Mouse (Mus musculus): ENCODE measurements around the gene Elovl5.

The Elovl5 gene

DNA sequence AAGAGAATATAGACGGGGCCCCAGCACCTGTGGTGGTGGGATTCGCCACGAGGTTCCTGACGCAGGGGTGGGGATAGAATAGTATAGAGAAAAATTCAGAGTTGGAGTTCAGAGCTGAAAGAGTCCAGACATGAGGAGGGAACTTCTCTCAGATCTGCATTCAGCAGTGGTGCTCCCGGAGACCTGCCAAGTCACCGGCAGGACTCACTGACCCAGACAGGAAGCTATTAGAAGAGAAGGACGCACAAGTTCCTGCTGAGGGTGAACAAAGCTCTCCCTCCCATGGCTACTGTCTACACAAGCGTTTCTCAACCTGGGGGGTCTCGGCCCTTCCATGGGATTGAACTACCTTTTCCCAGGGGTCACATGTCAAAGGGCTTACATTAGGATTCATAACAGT lies 78.1 kb downstream of the Elovl5 start:
- no peak for DNase-seq (ENCODE audit: inconsistent ontology term)

DNA sequence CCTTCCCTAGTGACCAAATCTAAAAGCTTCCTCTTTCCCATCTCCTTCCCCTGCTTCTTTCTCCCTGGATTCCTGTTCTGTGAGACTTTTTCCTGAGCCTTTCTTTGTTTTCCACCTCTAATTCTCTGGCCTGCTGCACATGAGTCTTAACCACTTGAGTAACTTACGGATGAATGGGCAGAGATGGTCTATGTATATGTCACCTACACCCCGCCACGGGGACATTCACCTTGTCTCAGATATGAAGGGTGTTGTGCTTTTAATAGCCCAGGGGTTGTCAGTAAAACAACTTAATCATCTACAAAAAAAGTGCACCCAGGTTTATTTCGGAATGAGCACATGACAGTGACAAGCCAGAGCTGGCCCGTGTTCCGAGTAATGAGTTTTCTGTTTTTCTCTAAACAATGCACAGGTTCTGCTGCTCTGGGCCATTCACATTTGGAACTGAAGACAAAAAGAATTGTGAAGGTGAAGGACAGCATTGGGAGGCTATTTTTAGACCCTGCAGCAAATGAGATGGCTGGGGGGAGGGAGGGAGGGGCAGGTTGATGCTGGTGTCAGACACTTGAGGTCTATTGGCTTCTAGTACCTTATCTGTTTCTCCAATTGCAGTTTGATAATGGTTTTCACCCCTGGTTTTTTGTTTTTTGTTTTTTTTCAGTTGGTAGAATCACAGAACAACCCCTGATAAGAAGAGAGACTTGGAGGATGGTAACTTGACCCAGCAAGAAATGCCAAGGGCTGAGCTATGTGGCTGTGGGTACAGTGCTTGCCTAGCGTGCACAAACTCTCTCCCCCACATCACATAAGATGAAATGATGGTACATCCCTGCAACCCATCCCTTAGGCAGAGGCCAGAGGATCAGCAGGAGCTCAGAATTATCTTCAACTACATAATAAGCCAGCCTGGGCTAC lies 83.7 kb downstream of the Elovl5 start:
- no peak for DNase-seq (ENCODE audit: inconsistent ontology term)

DNA sequence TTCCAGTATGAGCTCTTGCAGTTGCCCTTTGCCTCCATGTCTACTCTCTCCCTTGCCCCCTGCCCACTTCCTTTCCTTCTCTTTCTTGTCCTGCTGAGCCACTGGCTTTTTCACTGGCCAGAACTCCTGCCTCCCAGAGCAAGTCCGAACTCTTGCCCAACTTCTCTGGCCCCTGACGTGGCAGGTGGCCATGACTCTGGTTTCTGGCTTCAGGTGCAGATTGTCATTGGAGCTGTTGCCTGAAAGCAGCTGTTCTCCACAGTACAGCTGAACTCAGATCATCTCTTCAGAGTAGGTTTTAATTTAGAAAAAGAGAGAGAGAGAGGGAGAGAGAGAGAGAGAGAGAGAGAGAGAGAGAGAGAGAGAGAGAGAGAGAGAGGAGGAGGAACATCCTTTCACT lies 86.1 kb downstream of the Elovl5 start:
- no peak for DNase-seq (ENCODE audit: inconsistent ontology term)

DNA sequence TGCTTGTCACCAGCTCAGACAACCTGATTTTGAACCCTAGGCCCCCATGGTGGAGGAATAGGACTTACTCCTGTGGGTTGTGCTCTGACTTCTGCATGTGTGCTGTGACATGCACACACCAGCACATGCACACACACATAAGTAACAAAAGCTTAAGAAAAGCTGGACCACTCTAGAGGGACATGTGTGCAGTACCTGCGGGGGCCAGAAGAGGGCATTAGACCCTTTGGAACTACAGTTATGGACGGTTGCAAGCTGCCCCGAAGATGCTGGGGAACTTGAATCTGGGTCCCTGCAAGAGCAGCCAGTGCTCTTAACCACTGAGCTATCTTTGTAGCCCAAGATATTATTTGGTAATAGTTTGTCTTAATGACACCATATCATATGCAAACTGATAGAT lies 88.3 kb downstream of the Elovl5 start:
- no peak for DNase-seq (ENCODE audit: inconsistent ontology term)

DNA sequence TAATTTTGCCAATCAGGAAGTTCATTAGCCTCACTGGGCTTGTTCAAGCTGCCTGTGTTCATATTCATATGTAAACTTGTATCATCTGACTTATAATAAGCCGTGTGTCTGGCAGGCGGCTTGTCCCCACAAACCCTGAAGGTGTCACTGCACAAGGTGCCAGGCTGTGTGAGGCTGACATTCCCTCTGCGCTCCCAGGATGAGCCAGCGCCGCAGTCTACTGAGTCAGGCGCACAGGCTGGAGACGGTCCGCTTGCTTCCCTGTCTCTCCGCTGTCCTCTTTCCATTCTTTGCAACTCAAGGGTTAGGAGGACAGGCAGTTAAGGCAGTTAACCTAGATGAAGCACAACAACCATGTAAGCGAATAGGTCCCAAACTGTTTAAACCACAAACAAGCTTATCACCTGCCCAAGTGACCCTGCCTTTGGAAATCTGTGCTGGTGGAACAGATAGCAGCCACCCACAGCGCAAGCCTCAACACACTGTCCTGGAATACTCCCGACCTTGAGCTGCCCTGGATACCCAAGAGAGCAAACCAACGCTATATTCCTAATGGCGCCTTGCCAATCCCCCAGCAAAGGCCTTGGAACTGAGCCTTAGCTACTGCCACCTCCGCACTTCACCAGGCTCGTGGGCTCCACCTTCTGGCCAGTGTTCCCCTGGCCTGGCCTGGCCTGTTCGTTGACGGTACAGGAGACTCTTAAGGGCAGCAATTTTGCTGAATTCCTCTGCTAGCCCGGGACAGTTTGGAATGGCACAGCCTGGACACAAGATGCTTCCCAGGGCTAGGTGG lies 89.2 kb downstream of the Elovl5 start:
- DNase-seq (ENCODE audit: inconsistent ontology term) = peak; percentile 81

DNA sequence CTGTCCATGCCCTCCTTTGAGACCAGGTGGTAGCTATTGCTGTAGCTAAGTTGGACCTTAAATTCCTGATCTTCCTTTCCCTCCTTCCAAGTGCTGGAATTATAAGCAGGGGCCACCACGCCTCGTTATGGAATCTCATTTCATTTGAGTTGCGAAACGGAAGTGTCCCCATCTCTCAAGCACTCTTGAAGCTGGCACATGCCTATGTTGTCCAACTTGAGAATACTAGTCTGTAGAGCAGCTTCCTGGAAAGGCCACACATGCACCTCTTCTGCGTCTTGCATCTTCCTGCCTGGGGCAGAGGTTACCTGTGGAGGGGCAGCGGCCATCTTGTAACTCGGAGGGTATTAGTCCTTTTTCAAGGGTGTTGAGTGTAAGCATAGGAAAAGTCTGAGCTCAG lies 92.2 kb downstream of the Elovl5 start:
- no peak for DNase-seq (ENCODE audit: inconsistent ontology term)

DNA sequence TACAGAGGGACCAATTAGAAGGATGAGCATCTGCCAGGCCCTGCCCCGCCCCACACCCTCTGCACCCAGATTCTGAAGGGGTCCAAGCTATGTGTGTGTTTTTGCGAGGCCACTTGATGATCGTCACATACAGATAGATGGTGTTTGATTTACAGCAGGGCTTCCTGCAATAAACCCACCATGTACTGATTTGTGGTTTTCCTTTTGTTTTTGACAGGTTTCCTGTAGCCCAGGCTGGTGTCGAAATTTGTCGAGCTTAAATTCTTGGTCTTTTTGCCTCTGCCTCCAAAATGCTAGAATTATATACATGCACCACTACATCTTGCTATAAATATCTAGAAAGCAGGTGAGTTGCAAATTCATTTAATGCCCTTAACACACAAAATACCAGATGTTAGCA lies 93.0 kb downstream of the Elovl5 start:
- no peak for DNase-seq (ENCODE audit: inconsistent ontology term)

DNA sequence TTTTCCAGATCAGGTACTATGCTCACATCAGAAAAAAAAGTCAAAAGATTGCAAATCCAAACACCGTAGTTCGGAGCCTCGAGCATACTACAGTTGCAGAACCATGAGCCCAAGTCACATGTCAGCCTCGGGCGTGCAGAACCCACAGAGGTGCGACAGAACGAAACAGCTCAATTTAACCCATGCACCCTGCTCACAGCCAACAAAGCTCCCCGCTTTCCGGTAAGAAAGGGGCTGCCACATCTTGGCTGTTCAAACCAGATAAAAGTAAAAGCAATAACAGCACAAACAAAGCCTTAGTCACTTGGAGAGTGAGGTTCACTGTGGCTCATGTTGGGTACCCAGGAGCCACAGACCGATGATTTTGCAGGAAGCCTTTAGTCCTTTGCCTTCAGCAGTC lies 93.5 kb downstream of the Elovl5 start:
- DNase-seq (ENCODE audit: inconsistent ontology term) = no peak

DNA sequence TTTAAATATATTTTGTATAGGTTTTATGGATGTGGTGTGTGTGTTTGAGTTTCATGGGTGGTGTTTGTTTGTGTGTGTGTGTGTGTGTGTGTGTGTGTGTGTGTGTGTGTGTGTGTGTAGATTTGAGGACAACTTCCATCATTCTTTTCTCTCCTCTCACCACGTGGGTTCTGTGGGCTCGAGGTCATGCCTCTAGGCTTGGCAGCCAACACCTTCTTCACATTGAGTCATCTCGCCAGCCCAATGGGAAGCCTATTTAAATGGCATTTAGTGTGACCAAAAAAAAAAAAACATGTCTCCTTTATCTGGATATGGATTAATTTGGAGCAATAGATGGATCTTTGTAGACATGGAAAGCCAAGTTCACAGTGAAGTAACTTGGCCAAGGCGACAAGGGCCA lies 94.9 kb downstream of the Elovl5 start:
- peak; percentile 45 for DNase-seq (ENCODE audit: inconsistent ontology term)

DNA sequence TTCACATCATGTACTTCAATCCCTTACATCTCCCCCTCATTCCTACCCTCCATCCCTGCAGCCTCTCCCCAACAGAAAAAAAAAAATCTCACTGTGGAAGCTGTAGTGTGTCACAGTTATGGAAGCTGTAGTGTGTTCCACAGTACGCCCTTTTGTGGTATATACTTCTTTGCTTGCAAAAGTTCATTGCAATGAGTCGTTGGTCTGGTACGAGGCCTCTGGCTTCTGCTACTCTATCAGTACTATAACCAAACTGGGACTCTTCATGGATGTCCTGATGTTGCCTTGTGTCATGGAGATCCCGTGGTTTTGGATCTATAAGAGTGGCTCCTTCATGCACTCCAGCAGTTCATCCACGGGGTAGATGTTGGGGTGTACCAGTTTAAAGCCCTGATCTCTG lies 95.5 kb downstream of the Elovl5 start:
- no peak for DNase-seq (ENCODE audit: inconsistent ontology term)

DNA sequence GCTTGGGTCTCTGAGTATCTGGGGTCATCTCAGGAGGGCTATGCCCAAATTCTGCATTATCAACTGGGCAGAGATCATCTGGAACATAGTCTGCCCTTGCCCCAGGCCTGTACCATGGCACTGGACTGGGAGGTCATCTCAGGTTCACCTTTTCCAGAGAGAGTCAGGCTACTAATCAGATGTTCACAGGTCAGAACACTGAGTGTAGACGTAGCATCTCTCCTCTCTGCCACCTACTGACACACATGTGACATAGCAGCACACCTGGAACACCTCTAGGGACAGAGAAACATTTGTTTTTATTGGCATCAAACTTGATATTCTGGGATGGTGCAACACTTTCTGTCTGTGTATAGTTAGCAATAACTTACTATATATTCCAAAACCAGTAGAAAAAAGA lies 96.6 kb downstream of the Elovl5 start:
- DNase-seq (ENCODE audit: inconsistent ontology term) = no peak

DNA sequence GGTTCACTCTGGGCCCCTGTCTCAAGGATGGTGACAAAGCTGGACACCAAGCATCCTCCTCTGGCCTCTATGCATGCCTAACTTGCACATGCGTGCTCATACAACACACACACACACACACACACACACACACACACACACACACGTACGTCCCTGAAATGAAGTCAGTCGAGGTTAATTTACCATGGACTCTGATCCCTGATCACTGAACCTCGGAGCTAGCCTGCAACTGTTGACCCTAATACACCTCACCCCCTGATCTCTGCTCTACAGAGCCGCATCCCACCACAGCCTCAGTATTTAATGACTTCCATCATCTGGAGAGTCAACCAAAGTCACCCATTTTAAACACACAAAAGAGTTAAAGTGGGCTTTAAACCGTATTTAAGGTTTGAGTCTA lies 98.7 kb downstream of the Elovl5 start:
- DNase-seq (ENCODE audit: inconsistent ontology term) = no peak

DNA sequence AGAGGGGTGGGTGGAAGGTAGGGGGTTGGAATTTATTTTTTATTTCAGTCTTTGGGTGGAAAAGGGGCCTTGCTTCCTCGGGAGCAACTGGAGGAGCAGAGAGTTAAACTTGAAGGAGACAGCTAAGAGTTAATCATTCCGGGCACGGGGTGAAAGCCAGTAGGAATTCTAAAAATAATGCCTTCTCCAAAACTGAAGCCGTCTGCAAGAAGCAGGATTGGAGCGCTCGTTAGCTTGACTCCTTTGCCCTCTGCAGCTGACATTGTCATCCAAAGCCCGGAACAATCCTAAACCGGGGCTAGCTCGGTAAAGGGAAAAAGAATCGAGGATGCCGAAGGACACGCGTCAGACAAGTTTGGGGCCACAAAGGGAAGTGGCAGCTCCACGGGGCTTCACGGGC lies 99.1 kb downstream of the Elovl5 start:
- DNase-seq (ENCODE audit: inconsistent ontology term) = peak; percentile 12

DNA sequence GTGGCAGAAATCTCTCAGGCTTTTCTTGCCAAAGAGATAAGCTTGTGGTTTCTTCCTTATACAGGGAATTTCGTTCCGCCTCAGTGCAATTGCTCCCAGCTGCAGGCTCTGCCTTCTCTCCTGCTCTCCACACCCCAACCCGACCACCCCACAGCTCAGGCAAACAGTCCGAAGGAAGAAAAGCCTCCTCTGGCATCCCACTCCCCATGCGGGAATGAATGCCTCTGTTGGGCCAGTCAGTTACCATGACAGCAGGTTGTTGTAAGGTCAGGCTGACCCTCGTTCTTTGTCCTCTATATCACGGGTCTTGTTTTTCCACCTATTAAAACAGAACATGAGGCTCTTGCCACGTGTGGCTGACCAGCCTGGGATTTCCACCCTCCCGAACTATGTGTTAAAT lies 104.1 kb downstream of the Elovl5 start:
- no peak for DNase-seq (ENCODE audit: inconsistent ontology term)

DNA sequence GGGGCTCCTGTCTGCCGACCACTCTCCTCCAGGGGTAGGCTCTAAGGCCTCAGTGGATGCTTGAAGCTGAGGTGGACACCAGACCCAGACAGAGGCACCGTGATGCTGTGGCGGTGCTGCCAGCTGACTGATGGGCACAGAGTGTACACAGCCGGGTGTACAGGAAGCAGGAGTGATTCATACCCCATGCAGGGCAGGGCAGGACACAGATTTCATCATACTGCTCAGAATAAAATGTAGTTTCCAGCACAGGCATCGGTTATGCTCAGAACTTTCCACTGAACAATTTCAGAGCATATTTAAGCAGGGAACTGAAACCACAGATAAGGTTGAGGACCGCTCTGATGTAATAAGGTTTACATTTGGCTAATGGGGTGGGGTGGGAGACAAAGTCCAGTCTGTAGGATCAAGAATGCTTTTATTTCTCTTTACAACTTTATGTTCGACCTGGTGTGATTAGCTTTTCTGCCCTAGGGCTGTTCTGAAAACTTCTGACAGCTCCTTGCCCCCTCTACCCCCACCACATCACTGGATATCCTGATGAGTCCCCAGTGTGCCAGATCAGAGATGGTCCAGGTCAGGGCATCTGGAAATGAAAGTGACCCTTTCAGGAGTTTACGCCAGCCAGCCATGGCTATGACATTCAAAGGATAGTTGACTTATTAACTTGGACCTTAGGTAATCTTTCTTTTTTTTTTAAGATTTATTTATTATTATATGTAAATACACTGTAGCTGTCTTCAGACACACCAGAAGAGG lies 105.2 kb downstream of the Elovl5 start:
- peak; percentile 64 for DNase-seq (ENCODE audit: inconsistent ontology term)

DNA sequence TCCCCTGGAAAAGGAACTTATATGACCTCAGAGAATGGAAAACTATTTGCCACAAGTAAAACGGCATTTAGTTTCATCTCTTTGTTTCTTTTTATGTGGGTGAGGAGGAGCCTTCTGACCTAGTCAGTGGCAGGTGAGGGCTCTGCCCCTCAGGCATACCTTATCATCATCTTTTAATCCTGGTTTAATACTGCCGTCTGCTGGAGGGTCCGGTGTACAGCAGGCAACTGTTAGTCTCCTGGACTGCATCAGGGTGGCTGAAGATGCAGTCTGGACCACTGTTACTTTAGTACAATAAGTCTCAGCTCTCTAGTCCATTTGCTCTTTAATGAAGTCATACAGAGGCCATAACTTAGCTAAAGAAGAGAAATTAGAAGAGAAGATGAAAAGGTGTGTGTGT lies 107.7 kb downstream of the Elovl5 start:
- peak; percentile 47 for DNase-seq (ENCODE audit: inconsistent ontology term)

DNA sequence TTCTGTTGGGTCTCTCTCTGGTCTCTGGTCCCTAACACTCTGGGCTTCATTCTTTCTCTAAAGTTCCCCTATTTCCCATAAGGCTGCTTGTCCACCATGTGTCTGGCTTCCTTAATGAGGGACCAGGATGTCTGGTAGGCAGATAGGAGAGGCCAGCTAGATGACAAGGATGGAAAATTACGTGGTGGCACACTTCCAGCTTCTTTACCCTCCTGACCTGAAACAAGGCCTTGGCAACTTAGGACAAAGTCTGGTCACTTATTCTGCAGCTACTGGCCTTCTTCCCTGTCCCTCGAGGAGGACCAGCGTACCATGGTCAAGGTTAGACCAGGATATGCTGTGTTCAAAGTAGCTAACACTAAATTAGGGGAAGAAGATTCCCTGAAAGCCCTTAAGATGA lies 109.9 kb downstream of the Elovl5 start:
- DNase-seq (ENCODE audit: inconsistent ontology term) = no peak

DNA sequence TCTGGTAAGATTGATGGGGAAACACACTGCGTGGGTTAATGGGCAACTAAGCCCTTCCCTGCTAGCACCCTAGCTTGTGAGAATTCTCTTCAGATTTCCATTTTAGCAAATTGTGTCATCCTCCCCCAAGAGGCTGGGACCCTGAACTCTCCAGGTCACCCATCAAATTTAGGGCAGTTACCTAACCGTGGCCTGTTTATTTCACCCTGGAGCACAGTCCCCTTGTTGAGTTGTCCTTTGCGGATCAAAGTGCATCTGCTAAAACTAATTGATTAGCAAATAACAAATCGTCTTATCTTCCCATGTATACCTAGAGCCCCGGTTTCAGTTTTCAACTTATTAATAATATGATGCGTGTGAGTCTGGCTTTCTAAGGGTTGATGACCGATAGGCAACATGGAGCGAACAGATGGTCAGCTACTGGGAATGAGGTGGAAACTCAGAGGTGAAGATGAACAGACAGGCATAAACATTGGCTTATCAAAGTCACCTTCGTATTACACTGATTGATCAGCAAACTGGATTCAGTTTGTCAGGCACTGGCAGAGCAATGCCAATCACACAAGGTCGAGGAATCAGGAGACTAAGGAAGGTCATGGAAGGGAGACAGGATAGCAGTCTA lies 113.8 kb downstream of the Elovl5 start:
- no peak for DNase-seq (ENCODE audit: inconsistent ontology term)

DNA sequence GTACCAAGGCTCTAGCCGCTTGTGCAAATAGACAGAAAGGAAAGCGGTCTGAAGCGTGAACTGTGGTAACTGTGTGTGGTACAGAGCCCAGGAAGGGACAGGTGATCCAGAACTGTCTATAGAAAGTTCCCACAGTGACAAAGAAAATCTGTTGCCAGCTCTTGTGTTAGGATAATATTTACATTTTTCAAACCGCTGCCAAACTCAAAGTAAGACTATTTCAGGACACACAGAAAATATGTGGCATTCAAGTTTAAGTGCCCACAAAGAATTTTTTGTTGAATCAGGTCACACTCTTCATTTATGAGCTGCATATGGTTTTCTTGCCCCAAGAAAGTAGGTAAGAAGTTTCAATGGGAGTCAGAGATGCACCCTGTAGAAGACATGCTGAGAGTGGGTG lies 115.8 kb downstream of the Elovl5 start:
- no peak for DNase-seq (ENCODE audit: inconsistent ontology term)
